Mouse (Mus musculus) embryonic facial prominence, embryonic 15.5 days (tissue): ENCODE results near the gene Rab3a. TPM values are rescaled to one million over a fixed set of nuclear protein-coding genes. Genes with fewer than 3 reads are reported as not detected.

Source experiments
- ATAC-seq: fragments of 200-750 bp; cut with Nextera tagmentation; 2 replicates; pipeline ENCODE4 v1.8.0; 2017; ENCODE audit warnings: low read depth, moderate TSS enrichment; ENCODE audit not compliant: insufficient number of reproducible peaks, low FRiP score, low TSS enrichment
- H3K27ac ChIP-seq: fragments of 300-500 bp; sonication (generic); replicated peaks from 2 replicates; pipeline ENCODE4 v1.5.1; 2015; ENCODE audit warnings: mild to moderate bottlenecking, inconsistent platforms
- H3K27me3 ChIP-seq: fragments of 300-500 bp; sonication (generic); 2 replicates; pipeline ENCODE4 v1.6.1; 2015; ENCODE audit warnings: inconsistent platforms
- H3K36me3 ChIP-seq: fragments of 300-500 bp; sonication (generic); 2 replicates; pipeline ENCODE4 v1.6.1; 2015; ENCODE audit warnings: mild to moderate bottlenecking, inconsistent platforms
- H3K4me1 ChIP-seq: fragments of 300-500 bp; sonication (generic); 2 replicates; pipeline ENCODE4 v1.6.1; 2015; ENCODE audit warnings: inconsistent platforms
- H3K4me2 ChIP-seq: fragments of 300-500 bp; sonication (generic); replicated peaks from 2 replicates; pipeline ENCODE4 v1.6.1; 2015; ENCODE audit warnings: mild to moderate bottlenecking, inconsistent platforms
- H3K4me3 ChIP-seq: fragments of 300-500 bp; sonication (generic); replicated peaks from 2 replicates; pipeline ENCODE4 v1.5.1; 2015; ENCODE audit warnings: mild to moderate bottlenecking, inconsistent platforms
- H3K9ac ChIP-seq: fragments of 300-500 bp; sonication (generic); 2 replicates; pipeline ENCODE4 v1.6.1; 2015; ENCODE audit warnings: inconsistent platforms
- H3K9me3 ChIP-seq: fragments of 300-500 bp; sonication (generic); replicated peaks from 2 replicates; pipeline ENCODE4 v1.6.1; 2016; ENCODE audit warnings: inconsistent platforms
- WGBS: fragments of 180-500 bp; shearing (Covaris S2); methylation state at CpG from one replicate; pipeline ENCODE4 v1.1.7; 2015; 5-methylcytosine and 5-hydroxymethylcytosine counted together
- polyA plus RNA-seq: library from polyadenylated mRNA; unstranded; fragments of >200 nt; fragmentation: Nextera tagmentation; extraction: Ambion mirVana; gene quantifications from 2 replicates; pipeline ENCODE4 v1.2.1, GENCODE M21; 2015

Rab3a gene
- polyA plus RNA-seq, 1 experiment from 2014 or later: 28.6 TPM

DNA sequence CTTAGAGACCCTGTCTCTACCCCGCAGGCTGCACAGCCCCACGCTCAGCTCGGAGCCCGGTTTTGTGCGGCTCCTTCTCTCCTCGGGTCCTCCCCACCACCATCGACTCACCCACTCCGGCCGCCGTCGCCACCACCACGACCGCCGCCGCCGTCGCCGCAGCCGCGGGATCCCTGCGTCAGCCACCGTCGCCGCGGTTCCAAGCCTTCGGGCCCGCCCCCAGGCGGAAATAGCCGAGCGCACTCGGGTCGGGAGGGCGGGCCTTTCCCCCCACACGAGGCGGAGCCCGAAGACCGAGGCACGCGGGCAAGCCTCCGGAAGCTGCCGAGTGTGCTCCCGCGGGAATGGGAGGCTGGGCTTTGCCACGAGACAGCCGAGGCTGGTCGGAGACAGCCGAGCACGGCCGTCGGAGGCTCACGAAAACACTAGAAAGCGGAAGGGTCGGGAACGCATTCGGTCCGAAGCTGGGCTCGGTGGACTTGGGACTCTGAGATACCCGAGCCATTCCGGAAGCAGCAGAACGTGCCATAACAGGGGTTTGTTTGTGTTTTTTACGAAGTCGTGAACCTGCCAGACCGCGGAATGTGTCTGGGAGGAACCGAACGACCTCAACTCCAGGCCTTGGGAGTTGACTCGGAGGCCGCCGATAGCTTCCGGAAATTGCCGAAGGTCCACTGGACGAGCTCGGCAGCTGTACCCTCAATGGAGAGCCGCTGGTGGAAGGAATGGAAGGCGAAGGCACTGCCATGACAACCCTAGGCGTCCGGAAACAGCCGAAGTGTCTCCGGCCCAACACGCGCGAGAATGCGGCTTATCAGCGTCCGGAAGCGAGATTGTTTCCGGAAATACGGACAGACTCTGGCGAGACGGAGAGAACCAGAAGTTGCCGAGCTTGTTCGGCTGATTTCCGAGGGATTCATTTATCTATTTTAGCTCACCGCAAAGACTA lies 22.3 kb downstream of the Rab3a start, which contains the start of gene Pik3r2:
Gene Pik3r2, minus strand, starts transcription at position 218 of the 949 bp plus-strand sequence.
- Histone ChIP-seq H3K4me1 (peaks cover 50% of the 10 kb centered on the region), H3K9me3 (no peaks in the 10 kb centered on the region), H3K36me3 (peaks cover 47% of the 10 kb centered on the region), H3K27ac (peak within 1 kb of the TSS; percentile 99), H3K27me3 (no peaks in the 10 kb centered on the region), H3K4me2 (peak within 1 kb of the TSS; percentile 85), H3K4me3 (peak within 1 kb of the TSS; percentile 88), H3K9ac (peak within 1 kb of the TSS; percentile 99)
- under 1% methylated on average over 93 of the region's 94 CpGs for WGBS
- peak; percentile 92 for ATAC-seq

DNA sequence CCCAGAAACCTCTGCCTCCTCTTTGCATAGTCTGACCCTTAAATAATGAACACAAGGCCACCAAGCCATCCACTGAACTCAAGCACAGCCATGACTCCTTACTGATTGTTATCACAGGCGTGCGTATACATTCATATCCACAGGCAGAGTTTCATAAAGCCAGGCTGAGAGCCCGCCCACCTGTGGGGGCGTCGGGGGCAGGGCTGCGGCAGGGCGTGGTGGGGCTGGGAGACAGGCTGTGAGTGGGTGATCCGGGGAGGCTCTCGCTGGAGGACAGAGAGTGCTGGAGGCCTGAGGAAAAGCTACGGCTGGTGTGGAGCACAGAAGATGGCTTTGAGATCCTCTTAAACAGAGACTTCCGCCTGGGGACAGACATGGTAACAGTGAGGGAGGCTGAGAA lies 25.6 kb downstream of the Rab3a start:
- Histone ChIP-seq H3K9ac (no peak overlapping the region), H3K4me3 (no peak overlapping the region)

DNA sequence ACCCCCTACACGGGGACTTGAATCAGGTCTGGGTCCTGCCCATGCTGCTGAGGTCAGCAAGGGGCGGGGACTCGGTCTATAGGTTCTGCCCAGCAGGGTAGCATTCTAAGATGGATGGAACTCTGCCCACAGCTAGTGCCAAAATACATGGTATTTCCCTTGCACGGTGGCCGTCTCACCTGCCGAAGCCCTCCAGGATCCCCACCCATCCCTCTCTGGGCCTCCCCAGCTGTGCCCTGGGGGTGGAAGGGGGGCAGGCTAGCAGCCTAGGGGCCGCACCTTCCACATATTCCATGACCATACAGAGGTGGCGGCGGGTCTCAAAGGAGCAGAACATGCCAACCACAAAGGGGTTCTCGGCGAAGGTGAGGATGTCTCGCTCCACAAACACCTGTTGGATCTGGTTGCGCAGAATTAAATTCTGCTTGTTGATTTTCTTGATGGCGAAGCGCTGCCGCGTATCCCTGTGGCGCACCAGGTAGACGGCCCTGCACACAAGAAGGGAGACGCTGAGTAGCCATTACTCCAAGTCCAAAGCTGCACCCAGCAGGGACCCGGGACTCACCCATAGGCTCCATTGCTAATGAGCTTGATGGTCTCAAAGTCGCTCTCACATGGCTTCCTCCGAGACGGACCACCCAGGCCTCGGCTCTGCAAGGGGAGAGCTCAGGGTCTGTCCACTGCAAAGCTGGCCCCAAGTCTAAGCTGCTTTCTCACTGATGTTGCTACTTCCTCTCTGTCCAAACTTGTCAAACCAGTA lies 32.0 kb downstream of the Rab3a start:
- peaks cover 70% of the 10 kb centered on the region for H3K36me3 ChIP-seq
- no peak overlapping the region for H3K27ac ChIP-seq
- H3K4me3 ChIP-seq: no peak overlapping the region
- no peak for ATAC-seq
- no peaks in the 10 kb centered on the region for H3K9me3 ChIP-seq
- peaks cover 32% of the 10 kb centered on the region for H3K4me1 ChIP-seq
- 86% methylated on average over 25 of the region's 25 CpGs for WGBS
- H3K9ac ChIP-seq: no peak overlapping the region
- H3K27me3 ChIP-seq: no peaks in the 10 kb centered on the region
- H3K4me2 ChIP-seq: no peak overlapping the region

More for the DNA sequence above, 25.6 kb downstream of the Rab3a start:
- ATAC-seq: no peak
- Histone ChIP-seq H3K27me3 (no peaks in the 10 kb centered on the region), H3K9me3 (no peaks in the 10 kb centered on the region), H3K27ac (no peak overlapping the region; the same call in 1 of the 2 replicates), H3K4me1 (peaks cover 21% of the 10 kb centered on the region), H3K36me3 (peaks cover 62% of the 10 kb centered on the region), H3K4me2 (no peak overlapping the region)
- WGBS: 67% methylated on average over 11 of the region's 11 CpGs

DNA sequence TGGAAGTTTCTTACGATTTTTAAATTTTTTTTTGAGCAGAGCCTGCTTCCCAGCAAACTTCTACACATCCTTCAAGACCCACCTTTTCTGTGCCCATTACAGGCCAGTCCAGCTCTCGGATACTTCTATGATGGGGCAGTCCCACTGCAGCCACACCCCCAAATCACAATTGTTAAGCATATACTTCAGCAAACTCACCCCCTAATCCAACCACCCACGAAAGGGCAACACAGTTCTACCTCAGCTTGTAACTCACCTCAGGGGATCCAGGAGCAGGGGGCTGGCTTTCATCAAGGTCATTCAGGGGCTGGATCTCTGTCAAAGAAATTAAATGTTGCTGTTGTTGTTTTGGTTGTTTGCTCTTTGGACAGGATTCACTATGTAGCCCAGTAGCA lies 32.6 kb downstream of the Rab3a start:
- 82% methylated on average over 3 of the region's 3 CpGs for WGBS
- H3K36me3 ChIP-seq: peaks cover 64% of the 10 kb centered on the region

DNA sequence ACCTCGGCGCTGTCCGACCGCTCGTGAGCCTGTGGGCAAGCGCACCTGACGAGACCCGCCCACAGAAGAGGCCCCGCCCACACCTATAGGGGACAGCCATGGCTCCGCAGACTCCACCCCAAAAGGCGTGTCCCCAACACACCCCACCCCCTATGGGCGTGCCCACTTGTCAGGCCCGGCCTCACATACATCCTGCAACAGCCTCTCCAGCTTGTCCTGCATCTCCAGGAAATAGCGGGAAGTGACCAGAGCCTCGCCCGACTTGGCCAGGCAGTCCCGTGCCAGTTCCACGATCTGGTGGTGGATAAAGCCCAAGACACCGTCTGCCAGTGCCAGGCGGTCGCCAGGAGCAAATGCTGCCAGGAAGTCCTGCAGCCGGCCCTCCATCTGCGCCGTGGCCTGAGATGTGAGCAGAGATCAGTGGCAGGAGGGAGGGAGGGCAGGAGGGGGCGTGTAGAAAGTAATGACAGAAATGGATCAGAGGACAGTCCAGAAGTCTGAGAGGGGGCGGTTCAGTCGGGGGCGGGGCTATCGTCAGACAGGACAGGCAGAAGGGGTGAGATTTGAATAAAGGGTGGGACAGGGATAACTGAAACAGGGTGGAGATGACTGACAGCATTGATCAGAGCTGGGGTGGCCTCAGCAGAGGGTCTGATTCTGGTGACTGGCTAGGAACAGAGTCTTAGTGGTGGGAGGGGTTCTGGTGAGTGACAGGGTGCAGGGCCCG lies 33.6 kb downstream of the Rab3a start:
- no peak overlapping the region for H3K4me2 ChIP-seq
- H3K36me3 ChIP-seq: peaks cover 59% of the 10 kb centered on the region

More for the DNA sequence above, 32.6 kb downstream of the Rab3a start:
- no peak overlapping the region for H3K9ac ChIP-seq
- no peaks in the 10 kb centered on the region for H3K9me3 ChIP-seq
- no peak overlapping the region for H3K4me2 ChIP-seq
- H3K4me3 ChIP-seq: no peak overlapping the region
- no peaks in the 10 kb centered on the region for H3K27me3 ChIP-seq
- no peak for ATAC-seq
- H3K4me1 ChIP-seq: peaks cover 38% of the 10 kb centered on the region
- no peak overlapping the region for H3K27ac ChIP-seq

DNA sequence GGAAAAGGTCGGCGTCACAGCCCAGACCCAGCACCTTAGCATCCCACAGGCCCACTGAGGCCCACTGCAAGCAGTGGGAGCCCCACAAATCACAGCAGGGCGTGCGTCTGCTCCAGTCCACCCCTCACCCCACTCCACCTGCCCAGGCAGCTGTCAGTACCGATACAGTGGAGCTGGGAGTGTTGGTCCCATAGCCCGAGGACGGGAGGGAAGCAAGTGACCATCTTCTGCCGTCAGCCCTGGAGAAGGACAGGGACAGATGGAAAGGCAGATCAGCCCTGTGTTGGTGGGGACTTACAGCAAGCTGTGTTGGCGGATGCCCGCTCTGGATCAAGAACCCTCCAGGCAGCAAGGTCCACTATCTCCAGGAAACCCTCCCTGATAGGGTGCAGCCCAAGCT lies 34.6 kb downstream of the Rab3a start:
- no peaks in the 10 kb centered on the region for H3K9me3 ChIP-seq
- peaks cover 49% of the 10 kb centered on the region for H3K4me1 ChIP-seq
- H3K36me3 ChIP-seq: peaks cover 50% of the 10 kb centered on the region
- no peak overlapping the region for H3K9ac ChIP-seq
- H3K27me3 ChIP-seq: no peaks in the 10 kb centered on the region
- H3K4me3 ChIP-seq: no peak overlapping the region
- no peak for ATAC-seq
- WGBS: 78% methylated on average over 10 of the region's 10 CpGs
- H3K27ac ChIP-seq: no peak overlapping the region; the same call in 1 of the 2 replicates
- H3K4me2 ChIP-seq: no peak overlapping the region

More for the DNA sequence above, 33.6 kb downstream of the Rab3a start:
- Histone ChIP-seq H3K27ac (no peak overlapping the region; the same call in 1 of the 2 replicates), H3K9ac (no peak overlapping the region), H3K27me3 (no peaks in the 10 kb centered on the region), H3K9me3 (no peaks in the 10 kb centered on the region), H3K4me1 (peaks cover 45% of the 10 kb centered on the region), H3K4me3 (no peak overlapping the region)
- 32% methylated on average over 30 of the region's 30 CpGs for WGBS
- no peak for ATAC-seq

DNA sequence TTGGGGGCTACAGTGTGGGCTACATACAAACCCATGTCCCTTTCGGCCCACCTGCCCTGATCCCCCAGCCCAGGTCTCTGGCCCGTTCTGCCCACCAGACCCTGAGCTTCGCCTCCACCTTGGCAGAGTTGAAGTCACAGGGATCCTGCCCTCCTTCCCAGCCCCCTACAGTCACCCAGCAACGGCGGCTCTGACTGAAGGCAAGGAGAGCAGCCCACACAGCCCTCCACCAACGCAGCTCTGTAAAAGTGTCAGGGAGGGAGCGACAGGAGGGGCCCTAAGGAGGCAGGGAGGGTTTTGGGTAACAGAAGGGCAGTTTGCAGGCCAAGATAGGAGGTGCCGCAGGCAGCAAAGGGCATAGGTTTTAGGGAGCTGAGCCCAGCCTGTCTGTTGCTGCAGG lies 36.4 kb downstream of the Rab3a start:
- Histone ChIP-seq H3K36me3 (peaks cover 32% of the 10 kb centered on the region), H3K27ac (no peak overlapping the region), H3K9ac (peak overlapping the region; percentile 2; the same call in 1 of the 2 replicates), H3K4me1 (peaks cover 49% of the 10 kb centered on the region), H3K9me3 (no peaks in the 10 kb centered on the region), H3K4me3 (peak overlapping the region; percentile 66), H3K4me2 (peak overlapping the region; percentile 92), H3K27me3 (no peaks in the 10 kb centered on the region)
- 56% methylated on average over 8 of the region's 8 CpGs for WGBS
- ATAC-seq: no peak

DNA sequence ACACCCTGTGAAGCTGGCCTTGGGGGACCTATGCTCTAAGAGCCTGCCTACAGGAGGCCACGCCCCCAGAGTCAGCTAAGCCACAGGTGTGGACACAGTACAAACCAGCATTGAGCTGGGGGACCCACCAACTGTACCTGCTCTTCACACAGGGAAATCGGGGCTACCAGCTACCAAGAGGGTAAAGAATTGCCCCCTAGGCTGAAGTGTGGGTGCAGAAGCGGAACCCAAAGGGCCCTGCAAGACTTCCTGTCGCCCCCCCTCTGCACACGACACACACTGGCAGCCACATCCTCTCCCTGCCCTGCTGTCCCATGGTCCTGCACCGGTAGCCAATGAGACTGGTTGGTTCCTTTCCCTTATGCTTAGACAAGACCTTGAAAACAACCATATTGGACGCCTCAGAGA lies 36.8 kb downstream of the Rab3a start:
- H3K9me3 ChIP-seq: no peaks in the 10 kb centered on the region
- no peak for ATAC-seq
- H3K27ac ChIP-seq: no peak overlapping the region
- peak overlapping the region; percentile 90; the same call in 1 of the 2 replicates for H3K9ac ChIP-seq
- H3K4me3 ChIP-seq: peak overlapping the region; percentile 66
- H3K27me3 ChIP-seq: no peaks in the 10 kb centered on the region
- peaks cover 51% of the 10 kb centered on the region for H3K4me1 ChIP-seq
- H3K4me2 ChIP-seq: peak overlapping the region; percentile 92
- H3K36me3 ChIP-seq: peaks cover 27% of the 10 kb centered on the region
- 54% methylated on average over 7 of the region's 7 CpGs for WGBS

DNA sequence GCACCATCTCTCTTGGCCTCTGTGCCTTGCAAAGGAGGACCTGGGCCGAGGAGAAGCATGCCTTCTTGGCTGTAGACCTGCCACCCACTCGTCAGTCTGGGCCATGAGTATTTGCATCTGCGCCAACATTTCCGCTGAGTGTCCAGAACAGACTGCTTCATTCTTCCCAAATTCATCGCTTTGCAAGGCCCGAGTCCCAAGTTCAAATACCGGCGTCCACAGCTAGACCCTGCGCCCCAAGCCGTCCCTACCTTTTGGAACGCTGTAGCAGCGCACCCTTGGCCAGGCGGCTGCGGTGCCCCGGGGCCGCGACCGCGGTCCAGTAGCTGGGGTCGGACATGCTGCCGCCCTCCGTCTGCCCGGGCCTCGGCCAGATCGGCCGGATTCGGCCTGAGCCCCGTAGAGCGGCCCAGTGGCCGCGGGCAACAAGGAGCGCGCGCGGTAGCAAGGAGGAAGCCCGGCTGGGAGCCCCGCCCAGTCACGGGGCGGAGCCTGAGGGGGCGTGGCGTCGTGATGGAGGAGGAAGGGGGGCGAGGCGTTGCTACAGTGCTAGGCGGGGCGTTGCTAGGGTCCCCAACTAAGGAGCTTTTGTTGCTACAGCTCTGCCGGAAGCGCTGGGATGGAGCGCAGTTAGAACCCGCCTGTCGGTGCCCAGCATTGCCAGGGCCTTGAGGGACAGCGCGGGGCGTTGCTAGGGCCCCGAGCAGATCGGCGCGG lies 37.7 kb downstream of the Rab3a start:
- H3K9ac ChIP-seq: peak overlapping the region; percentile 90
- peak overlapping the region; percentile 85 for H3K27ac ChIP-seq
- peaks cover 19% of the 10 kb centered on the region for H3K36me3 ChIP-seq
- peak overlapping the region; percentile 92 for H3K4me2 ChIP-seq
- peak overlapping the region; percentile 66 for H3K4me3 ChIP-seq
- H3K9me3 ChIP-seq: no peaks in the 10 kb centered on the region
- peaks cover 56% of the 10 kb centered on the region for H3K4me1 ChIP-seq
- no peaks in the 10 kb centered on the region for H3K27me3 ChIP-seq
- peak; percentile 82 for ATAC-seq
- 3% methylated on average over 58 of the region's 58 CpGs for WGBS

DNA sequence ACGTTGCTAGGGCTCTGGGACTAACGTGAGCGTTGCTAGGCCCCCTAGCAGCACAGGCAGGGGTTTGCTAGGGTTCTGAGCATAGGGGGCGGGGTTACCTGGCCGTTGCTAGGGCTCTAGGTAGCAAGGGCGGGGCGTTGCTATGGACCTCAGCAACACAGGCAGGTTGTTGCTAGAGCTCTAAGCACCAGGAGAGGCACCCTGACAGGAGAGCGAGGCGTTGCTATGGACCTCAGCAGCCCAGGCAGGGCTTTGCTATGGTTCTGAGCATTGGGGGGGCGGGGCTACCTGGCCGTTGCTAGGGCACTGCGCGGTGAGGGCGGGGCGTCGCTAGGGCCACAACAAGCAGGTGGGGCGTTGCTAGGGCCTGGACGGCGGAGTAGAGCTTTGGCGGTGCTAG lies 38.2 kb downstream of the Rab3a start:
- no peak overlapping the region; the same call in 1 of the 2 replicates for H3K9ac ChIP-seq
- H3K4me1 ChIP-seq: peaks cover 61% of the 10 kb centered on the region
- H3K27ac ChIP-seq: peak overlapping the region; percentile 85
- peak overlapping the region; percentile 66 for H3K4me3 ChIP-seq
- peak overlapping the region; percentile 92 for H3K4me2 ChIP-seq
- peak; percentile 51 for ATAC-seq
- peaks cover 15% of the 10 kb centered on the region for H3K36me3 ChIP-seq
- H3K9me3 ChIP-seq: no peaks in the 10 kb centered on the region
- WGBS: under 1% methylated on average over 20 of the region's 20 CpGs
- 0 out of 2 replicates have a peak, but pooled peaks cover under 1% of the 10 kb centered on the region for H3K27me3 ChIP-seq
